Mouse (Mus musculus) small intestine, adult 2 months (tissue): ENCODE measurements around the gene Dlgap3. TPM values are rescaled to one million over a fixed set of nuclear protein-coding genes. Genes with fewer than 3 reads are reported as not detected.

Experiments used
- H3K27ac ChIP-seq: fragments of 200-500 bp; 2 replicates; pipeline ENCODE4 v1.5.1; 2012; ENCODE audit warnings: low read depth, low read length, control low read depth, inconsistent platforms; ENCODE audit not compliant: insufficient read depth
- H3K27me3 ChIP-seq: fragments of 200-500 bp; 2 replicates; pipeline ENCODE4 v1.6.1; 2012; ENCODE audit warnings: mild to moderate bottlenecking, moderate library complexity, low read length, inconsistent platforms; ENCODE audit not compliant: control insufficient read depth, insufficient read depth
- H3K36me3 ChIP-seq: fragments of 200-500 bp; 2 replicates; pipeline ENCODE4 v1.6.1; 2012; ENCODE audit warnings: mild to moderate bottlenecking, low read length, control low read depth, inconsistent platforms; ENCODE audit not compliant: control insufficient read depth, insufficient read depth
- H3K4me1 ChIP-seq: fragments of 200-500 bp; 2 replicates; pipeline ENCODE4 v1.6.1; 2012; ENCODE audit warnings: low read length, inconsistent platforms, mixed read lengths; ENCODE audit not compliant: control insufficient read depth, insufficient read depth, insufficient read length
- H3K4me3 ChIP-seq: fragments of 200-500 bp; 2 replicates; pipeline ENCODE4 v1.5.1; 2012; ENCODE audit warnings: low read depth, mild to moderate bottlenecking, control low read depth, inconsistent platforms, low read length, moderate library complexity
- CTCF ChIP-seq: fragments of 200-500 bp; IDR thresholded peaks from 2 replicates; pipeline ENCODE4 v1.5.1; 2012; ENCODE audit warnings: low read depth, mild to moderate bottlenecking, control low read depth, inconsistent platforms, low read length, moderate library complexity, mixed read lengths; ENCODE audit not compliant: insufficient replicate concordance, insufficient read length; ENCODE audit errors: extremely low read depth
- POLR2A ChIP-seq: fragments of 200-500 bp; IDR thresholded peaks from 2 replicates; pipeline ENCODE4 v1.6.1; 2012; ENCODE audit warnings: low read depth, mild to moderate bottlenecking, control low read depth, inconsistent platforms, low read length, moderate library complexity
- WGBS: fragments of 180-500 bp; shearing (Covaris S2); methylation state at CpG from one replicate; pipeline ENCODE4 v1.1.7; 2018; 5-methylcytosine and 5-hydroxymethylcytosine counted together
- polyA plus RNA-seq: library from polyadenylated mRNA; depleted of rRNA; stranded (reverse); fragments of >200 nt; gene quantifications from 2 replicates; pipeline ENCODE4 v1.2.3, GENCODE M21; 2012

Dlgap3 gene
- polyA plus RNA-seq, 1 experiment = 0.47 TPM

GRCm38 (mm10) chr4:127150031-127150430 is 19.0 kb upstream of the Dlgap3 start:
- no peaks in the 10 kb centered on the region for H3K4me1 ChIP-seq
- H3K27ac ChIP-seq = no peak overlapping the region
- H3K4me3 ChIP-seq = no peak overlapping the region
- no peaks in the 10 kb centered on the region for H3K36me3 ChIP-seq
- TF ChIP-seq POLR2A (no peak), CTCF (no peak)
- no peaks in the 10 kb centered on the region for H3K27me3 ChIP-seq
- WGBS = 85% methylated on average over 13 of the region's 13 CpGs

GRCm38 (mm10) chr4:127153345-127153744 is 15.7 kb upstream of the Dlgap3 start:
- H3K27ac ChIP-seq = no peak overlapping the region
- no peaks in the 10 kb centered on the region for H3K36me3 ChIP-seq
- no peaks in the 10 kb centered on the region for H3K27me3 ChIP-seq
- no peaks in the 10 kb centered on the region for H3K4me1 ChIP-seq
- no peak overlapping the region for H3K4me3 ChIP-seq
- WGBS = 47% methylated on average over 1 of the region's 1 CpGs
- TF ChIP-seq CTCF (no peak), POLR2A (no peak)

DNA sequence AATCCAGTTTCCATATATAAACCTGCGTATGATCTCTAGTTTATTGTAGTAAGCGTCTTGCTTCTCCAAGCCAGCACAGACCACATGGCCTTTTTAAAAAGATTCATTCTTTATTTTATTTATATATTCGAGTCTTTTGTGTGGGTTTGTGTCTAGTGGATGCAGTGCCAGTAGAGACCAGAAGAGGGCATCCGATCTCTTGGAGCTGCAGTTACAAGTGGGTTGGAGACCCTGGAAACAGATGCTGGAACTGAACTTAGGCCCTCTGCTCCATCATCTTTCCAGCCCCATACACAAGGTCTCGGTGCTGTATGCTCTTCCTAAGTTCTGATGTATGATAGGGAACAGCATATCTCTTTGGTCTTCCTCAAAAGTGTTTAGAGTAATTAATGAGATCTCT is 13.2 kb upstream of the Dlgap3 start:
- 62% methylated on average over 5 of the region's 5 CpGs for WGBS
- no peaks in the 10 kb centered on the region for H3K4me1 ChIP-seq

GRCm38 (mm10) chr4:127157746-127158145 is 11.3 kb upstream of the Dlgap3 start:
- Histone ChIP-seq H3K4me3 (no peak overlapping the region), H3K36me3 (no peaks in the 10 kb centered on the region), H3K27me3 (no peaks in the 10 kb centered on the region), H3K4me1 (no peaks in the 10 kb centered on the region), H3K27ac (no peak overlapping the region)
- 80% methylated on average over 4 of the region's 4 CpGs for WGBS
- TF ChIP-seq CTCF = no peak
- no peak for TF ChIP-seq POLR2A

More for the DNA sequence above, 13.2 kb upstream of the Dlgap3 start:
- H3K4me3 ChIP-seq = no peak overlapping the region
- TF ChIP-seq POLR2A = no peak
- no peak for TF ChIP-seq CTCF
- no peaks in the 10 kb centered on the region for H3K36me3 ChIP-seq
- H3K27me3 ChIP-seq = no peaks in the 10 kb centered on the region
- no peak overlapping the region for H3K27ac ChIP-seq

DNA sequence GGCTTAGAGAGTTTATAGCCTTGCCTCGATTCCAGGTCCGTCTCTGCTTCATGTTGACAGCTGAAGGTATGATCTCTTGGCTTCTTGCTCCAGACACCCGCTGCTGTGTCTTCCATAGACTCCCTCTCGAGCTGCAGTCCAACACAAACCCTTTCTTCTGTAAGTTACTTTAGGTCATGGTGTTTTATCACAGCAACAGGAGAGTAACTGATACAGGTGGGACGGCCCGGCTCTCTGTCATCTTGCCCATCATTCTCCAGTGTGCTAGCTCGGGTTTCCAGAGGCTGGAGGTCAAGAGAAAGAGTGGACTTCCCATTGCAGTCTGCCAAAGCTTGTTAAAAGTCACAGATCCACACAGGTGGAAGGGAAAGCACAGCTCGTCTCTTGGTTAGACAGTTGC is 5.1 kb upstream of the Dlgap3 start:
- H3K4me1 ChIP-seq = peaks cover 6% of the 10 kb centered on the region; the same call in 1 of the 2 replicates
- no peaks in the 10 kb centered on the region for H3K36me3 ChIP-seq
- peaks cover 14% of the 10 kb centered on the region for H3K27me3 ChIP-seq
- H3K27ac ChIP-seq = no peak overlapping the region
- H3K4me3 ChIP-seq = no peak overlapping the region
- 61% methylated on average over 8 of the region's 8 CpGs for WGBS
- TF ChIP-seq CTCF (no peak), POLR2A (no peak)

- H3K4me3 ChIP-seq = no peak overlapping the region
- no peaks in the 10 kb centered on the region for H3K36me3 ChIP-seq
- peaks cover 11% of the 10 kb centered on the region for H3K4me1 ChIP-seq
- 71% methylated on average over 5 of the region's 5 CpGs for WGBS
- no peak overlapping the region for H3K27ac ChIP-seq
- TF ChIP-seq POLR2A (no peak), CTCF (no peak)
- peaks cover 25% of the 10 kb centered on the region for H3K27me3 ChIP-seq
These were observed 1.9 kb upstream of the Dlgap3 start for GRCm38 (mm10) chr4:127167096-127167495.

DNA sequence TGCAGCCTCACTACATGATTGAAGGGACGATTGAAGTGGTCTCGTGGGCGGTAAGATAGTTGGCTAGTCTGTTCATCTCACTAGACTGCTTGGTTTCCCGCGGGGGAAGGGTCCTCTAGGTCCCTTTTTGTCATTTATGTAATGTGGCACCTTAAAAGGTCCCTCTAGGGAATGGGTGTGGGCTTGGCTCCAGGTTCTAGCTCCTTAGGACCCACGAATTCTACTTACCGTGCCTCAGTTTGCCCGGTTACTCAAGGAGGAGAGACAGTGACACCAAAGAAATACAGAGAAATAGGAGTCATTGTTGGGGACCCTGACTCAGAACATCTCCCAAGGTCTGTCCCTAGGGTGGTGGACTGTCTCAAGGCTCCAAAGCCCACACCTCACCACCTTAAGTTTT is 1.3 kb upstream of the Dlgap3 start:
- H3K27me3 ChIP-seq = peaks cover 25% of the 10 kb centered on the region
- H3K4me1 ChIP-seq = peaks cover 11% of the 10 kb centered on the region
- H3K36me3 ChIP-seq = no peaks in the 10 kb centered on the region
- 23% methylated on average over 8 of the region's 8 CpGs for WGBS
- no peak for TF ChIP-seq CTCF
- H3K4me3 ChIP-seq = no peak overlapping the region
- no peak overlapping the region for H3K27ac ChIP-seq

- WGBS = under 1% methylated on average over 39 of the region's 39 CpGs
- Histone ChIP-seq H3K36me3 (no peaks in the 10 kb centered on the region), H3K27me3 (peaks cover 26% of the 10 kb centered on the region), H3K4me1 (peaks cover 11% of the 10 kb centered on the region), H3K27ac (no peak overlapping the region), H3K4me3 (peak overlapping the region; percentile 61)
- TF ChIP-seq POLR2A (no peak), CTCF (no peak)
These were observed 642 bp upstream of the Dlgap3 start for GRCm38 (mm10) chr4:127168211-127168913.
